Mouse (Mus musculus): ENCODE measurements around the gene Ipo5. TPM values are rescaled to one million over a fixed set of nuclear protein-coding genes. Genes with fewer than 3 reads are reported as not detected.

The Ipo5 gene
- polyA plus RNA-seq, 1 experiment from 2014 or later: 51.1 TPM

Other genes starting within 250 kb of the Ipo5 start
- gene Farp1, start 124.0 kb downstream of the Ipo5 start, polyA plus RNA-seq (2015; fragmentation: Nextera tagmentation; extraction: Ambion mirVana): 4.9 and 5.1 TPM in 2 replicates

Data from thymus, postnatal 0 days (tissue).